Mouse (Mus musculus) mouse embryonic stem cell (cell line): ENCODE measurements around the gene Smyd3.
"Not testable (repeated sequence)": the region's sequence is repeated elsewhere in the genome, so short reads cannot be mapped to it uniquely, and the experiment has no call there.

ENCODE experiments used
- in situ Hi-C, 2 experiments: fragments of 300-500 bp; cut with MboI; formaldehyde crosslinking; loops; 1 replicate in 1 of 2; 3 replicates in 1 of 2; pipeline ENCODE4 v1.14.3; 2019 to 2020; ENCODE audit warnings: low sequenced_read_pairs in 2 of 2, low pct_unique_long_range_greater_than_20kb in 1 of 2, mixed read lengths in 1 of 2; ENCODE audit not compliant: unreplicated experiment in 1 of 2

Smyd3 gene

DNA sequence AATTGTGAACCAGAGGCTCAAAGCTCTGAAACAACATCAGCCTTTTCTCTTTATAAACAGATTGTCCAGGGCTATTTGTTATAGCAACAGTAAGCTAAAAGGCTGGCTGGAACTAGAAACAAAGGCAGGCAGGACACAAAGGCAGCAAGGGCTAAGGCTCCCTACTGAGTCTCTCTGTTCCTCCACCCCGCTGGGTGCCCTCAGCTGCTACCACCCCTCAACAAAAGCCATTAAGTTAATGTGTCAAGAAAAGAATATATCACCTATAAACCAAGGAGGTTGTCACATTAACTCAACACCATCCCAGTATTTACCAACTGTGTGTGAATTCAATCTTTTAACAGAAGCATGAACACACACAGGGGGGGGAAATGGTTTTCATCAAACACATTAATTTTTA is 176.3 kb downstream of the Smyd3 start:
- in situ Hi-C loops = no loop called here

DNA sequence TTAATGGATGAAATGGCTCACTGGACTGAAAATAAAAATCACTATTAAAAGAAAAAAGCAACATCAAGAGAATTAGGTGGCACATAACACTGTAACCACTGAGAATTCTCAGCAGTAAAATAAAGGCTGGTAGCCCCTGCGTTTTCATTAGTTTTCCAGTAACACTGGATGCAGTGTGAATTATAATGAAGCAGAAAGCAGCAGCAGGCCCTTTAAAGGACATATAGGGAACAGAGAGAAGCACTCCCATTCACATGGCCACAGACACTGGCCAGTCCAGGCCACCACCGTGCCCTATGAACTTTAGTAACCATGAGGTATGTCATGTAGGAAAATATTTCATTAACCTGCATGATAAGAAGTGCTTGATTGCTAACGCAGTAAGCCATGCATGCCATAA is 178.8 kb downstream of the Smyd3 start:
- in situ Hi-C loops = no loop called here

DNA sequence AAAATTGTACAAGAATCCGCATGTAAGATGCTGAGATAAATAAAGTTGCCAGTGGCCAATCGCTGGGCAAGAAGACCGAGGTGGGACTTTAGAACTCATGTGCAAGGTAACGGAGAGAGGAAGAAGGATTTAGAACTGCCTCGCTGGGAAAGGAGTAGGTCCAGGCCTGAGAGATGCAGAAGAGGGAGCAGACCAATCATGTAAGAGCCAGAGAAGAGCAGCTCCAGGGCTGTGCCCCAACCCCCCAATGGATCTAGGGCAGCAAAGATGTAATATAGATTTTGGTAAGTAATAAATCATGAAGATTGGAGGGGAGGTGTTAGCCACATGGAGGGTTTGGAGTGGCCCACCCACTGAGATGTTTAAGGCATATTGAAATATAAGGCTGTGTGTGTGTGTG is 180.3 kb downstream of the Smyd3 start:
- in situ Hi-C loops = no loop called here

DNA sequence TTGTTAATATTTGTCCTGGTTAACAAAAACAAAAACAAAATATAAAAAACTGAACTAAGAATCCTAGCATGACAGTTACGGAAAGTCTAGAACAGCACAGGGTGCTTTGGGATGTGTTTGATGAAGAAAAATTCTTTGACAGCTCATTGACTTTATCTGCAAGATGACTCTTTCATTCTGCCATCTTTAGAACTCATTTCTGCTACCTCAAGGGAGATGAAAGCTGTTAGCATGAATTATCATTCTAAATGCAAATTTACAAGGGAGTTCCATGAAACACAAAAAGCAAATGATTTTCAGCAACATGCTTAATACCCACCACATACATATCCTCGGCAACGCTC is 190.9 kb downstream of the Smyd3 start:
- in situ Hi-C loops = no loop called here

DNA sequence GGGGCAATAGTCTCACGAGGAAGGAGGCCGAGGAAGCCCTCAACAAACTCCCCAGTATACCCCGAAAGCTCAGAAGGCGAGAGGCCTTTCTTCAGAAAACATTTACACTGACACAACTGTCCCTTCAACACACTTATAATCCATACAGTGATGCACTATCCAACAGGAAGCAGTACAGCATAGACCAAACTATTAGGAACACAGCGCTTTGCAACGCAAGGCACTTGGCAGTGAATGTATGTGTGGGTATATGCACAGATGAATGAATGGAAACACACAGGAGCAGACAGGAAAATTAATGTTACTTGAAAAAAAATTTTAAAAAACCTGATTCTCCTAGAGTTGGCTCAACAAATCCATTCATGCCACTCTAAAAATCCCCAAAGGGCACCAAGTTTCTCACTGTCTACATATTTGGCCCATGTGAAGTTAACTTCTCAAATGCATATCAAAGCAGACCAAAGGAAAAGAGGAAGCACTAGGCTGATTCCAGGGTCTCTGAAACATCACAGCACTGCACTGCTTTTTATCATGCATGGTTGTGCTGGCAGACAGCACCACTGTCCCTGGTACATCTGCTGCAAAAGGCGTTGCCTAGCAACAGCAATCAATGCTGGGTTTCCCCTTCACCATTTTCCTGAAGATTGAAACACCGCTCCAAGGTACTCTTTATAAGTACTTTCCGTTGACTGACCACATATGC is 191.4 kb downstream of the Smyd3 start:
- in situ Hi-C loops = no loop called here

DNA sequence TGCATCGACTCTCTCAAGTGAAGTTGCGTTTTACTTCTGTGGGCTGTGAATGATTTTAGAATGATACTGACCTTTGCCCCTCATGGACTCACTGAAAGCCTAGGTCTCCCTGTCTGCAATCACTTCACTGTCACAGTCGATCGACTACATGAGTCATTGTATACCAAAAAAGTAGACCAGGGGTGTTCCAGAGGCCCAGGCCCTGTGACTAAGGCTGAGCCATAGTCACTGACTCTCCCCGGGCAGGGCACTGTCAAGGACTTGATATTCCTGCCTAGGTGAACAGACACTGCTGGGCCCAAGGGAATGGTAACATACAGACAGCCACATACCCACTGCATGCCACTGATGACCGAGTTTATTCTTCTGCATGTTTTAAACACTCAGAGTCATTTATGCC is 193.6 kb downstream of the Smyd3 start:
- in situ Hi-C loops = no loop called here

DNA sequence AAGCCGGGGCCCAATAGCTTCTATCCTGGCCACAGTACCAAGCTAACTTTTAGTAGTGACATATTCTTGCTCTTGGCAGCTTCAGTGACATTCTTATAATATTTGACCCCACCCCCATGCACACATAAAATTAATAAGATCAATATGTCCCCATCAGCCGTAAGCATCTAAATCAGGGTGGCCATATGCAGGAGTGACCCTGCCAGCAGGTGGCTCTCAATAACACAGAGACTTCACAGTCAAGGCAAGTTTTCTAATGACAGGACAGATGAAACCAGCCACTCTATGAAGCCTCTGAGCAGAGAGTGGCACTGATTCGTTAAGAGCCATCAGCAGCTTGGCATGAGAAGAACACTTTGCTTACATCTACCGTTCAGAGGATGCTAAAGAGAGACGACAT is 204.2 kb downstream of the Smyd3 start:
- in situ Hi-C loops = no loop called here

DNA sequence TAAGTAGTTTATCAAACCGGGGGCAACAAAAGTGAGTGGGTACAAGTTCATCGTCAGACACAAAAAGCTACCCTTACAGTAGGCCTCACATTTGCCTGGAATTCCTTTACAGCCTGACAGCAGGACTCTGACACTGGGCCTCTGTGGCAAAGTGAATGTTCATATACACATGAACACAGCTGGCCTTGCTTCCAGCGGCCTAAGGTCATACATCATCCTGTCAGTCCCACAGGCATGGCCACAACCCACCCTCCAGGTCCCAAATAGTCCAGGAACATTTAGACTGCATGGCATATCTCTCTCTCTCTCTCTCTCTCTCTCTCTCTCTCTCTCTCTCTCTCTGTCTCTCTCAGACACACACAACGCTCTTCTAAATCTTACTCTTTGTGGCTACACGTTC is 208.4 kb downstream of the Smyd3 start:
- in situ Hi-C loops = no loop called here

DNA sequence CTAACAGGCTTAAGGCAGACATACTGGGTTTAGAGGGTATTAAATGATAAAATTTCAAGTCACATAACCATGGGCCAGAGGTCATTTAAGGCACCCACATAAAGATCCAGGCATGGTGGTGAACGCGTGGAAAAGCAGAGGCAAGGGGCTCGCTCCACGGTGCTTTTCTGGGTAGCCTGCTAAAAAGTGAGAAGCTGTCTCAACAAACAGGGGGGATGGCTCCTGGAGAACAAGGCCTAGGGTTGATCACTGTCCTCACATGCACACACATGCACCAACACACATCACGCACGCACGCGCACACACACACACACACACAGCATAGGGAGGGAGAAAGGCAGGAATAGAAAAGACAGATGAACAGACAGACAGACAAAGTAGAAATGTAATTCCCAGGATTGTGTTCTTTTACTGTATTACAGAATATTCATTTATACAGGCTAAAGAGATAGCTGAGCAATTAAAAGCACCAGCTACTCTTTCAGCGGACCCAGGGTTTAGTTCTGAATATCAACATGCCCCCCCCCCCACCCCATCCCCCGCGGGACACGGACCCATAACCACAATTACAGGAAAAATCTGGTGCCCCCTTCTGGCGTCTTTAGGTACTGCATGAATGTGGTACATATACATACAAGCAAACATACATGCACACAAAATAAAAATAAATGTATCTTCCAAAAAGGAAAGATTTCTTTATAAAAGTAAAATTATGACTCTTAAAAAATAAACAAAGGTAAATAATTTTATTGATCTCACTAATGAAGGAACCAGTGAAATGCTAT is 215.2 kb downstream of the Smyd3 start:
- in situ Hi-C loops = no loop called here

DNA sequence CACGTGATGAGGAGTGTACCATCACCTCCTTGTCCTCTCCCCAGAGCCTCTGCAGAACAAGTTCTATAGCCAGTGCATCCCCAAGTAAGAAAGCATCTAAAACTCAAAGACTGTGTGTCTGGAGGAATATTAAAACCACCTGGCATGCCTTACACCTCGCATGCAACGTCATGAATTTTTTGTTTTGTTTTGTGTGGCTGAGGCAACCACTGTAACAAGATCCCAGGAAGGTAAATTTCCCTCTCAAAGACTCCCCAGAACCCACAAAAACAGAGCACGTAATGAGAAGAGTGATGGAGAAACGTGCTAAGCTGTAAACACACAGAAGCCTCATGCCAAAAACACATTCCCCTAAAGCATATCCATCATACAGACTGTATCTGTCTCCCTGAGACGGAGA is 222.2 kb downstream of the Smyd3 start:
- in situ Hi-C loops = no loop called here

DNA sequence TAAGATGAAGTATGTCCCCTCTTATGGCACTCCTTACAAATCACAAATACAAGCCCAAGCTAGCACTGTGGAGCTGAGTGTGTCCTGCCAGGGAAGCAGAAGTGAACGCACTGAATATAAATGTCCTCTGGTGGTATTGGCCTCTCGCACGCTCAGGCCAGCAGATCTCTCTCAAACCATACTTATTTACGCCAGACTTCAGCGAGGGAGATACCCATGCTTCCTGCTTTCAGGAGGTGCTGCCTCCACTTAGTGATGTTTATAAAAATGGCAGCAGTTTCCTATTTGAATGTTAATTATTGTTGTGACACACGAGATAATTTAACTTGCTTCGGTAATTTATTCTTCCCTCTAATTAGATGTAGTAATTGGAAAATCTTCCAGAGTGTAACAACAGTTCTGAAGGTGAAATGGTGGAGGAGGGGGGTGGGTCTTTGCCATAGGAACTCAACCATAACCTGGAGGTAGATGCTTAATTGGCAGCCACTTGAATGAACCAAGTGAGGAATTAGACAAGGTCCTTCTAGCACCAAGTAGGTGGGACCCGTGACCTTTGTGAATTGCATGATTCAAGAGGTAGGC is 224.0 kb downstream of the Smyd3 start:
- in situ Hi-C loops = no loop called here

DNA sequence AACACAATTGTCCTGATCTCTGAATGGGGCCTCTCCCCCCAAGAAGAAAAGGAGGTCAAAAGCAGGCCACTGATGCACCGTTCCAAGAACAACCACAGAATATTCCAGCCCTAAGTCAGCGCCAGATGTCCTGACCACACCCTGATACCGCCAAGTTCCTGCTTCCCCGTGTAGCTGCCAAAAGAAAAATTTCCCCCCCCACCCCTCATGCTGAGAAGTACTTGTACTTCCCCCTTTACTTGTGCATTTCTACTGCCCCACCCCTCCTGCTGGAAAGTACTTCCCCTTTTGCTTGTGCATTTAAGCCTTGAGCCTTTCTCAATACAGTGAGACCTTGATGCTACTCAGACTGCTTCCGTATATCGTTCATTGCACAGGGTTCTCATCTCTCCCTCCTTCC is 227.7 kb downstream of the Smyd3 start:
- in situ Hi-C loops = not testable (repeated sequence)

DNA sequence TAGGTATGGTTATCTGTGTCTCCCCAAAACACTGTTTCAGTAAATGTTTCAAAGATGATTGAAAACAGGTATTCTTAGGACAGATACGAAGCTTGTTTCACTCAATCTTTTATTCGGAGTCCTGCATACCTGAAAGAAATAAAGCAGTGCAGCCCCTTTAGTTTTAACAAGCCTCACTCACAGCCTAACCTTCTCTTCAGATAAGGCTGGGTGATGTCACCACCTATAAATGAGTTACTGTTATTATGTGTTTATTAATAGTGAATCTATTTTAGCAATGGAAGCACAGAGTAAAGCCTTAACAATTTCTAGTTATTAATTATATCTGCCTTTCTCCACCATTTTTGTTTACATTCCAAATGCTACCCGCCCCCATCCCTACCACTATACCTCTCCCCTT is 228.1 kb downstream of the Smyd3 start:
- in situ Hi-C loops = no loop called here

DNA sequence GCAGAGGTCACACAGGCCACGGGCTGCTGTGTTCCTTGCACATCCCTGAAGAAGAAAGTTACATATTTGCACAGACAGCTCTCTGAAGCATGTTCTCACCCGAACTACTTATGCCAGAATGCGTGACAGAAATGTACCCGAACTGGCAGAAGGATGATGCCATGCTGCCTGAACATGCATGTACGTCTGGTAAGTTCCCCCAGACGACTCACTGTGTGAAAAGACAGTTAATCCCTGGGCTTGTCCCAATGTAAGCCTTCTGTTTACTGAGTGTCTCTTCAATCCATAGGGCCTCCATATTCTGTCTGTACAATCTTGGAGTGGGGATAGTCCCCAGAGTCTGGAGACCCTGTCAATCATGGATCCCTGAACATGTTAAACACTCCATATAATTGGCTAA is 231.1 kb downstream of the Smyd3 start:
- in situ Hi-C loops = no loop called here

DNA sequence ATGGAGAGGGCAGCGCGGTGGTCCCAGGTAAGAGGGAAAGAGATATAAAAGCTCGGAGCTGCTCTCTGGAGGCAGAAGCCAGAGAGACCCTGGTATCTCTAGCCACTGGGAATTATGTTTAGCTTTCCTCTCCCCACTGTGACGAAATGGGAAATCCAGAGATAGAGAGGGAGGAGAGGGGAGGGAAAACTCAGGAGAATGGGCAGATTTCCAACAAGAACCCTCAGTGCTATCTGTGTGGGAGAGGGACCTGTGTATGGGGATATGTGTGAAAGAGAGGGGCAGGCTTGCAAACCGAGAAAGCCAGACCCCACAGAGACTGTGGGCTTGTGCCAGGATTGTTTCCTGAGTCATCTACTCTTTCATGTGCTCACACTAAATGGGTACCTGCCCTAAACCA is 235.0 kb downstream of the Smyd3 start:
- in situ Hi-C loops = no loop called here

DNA sequence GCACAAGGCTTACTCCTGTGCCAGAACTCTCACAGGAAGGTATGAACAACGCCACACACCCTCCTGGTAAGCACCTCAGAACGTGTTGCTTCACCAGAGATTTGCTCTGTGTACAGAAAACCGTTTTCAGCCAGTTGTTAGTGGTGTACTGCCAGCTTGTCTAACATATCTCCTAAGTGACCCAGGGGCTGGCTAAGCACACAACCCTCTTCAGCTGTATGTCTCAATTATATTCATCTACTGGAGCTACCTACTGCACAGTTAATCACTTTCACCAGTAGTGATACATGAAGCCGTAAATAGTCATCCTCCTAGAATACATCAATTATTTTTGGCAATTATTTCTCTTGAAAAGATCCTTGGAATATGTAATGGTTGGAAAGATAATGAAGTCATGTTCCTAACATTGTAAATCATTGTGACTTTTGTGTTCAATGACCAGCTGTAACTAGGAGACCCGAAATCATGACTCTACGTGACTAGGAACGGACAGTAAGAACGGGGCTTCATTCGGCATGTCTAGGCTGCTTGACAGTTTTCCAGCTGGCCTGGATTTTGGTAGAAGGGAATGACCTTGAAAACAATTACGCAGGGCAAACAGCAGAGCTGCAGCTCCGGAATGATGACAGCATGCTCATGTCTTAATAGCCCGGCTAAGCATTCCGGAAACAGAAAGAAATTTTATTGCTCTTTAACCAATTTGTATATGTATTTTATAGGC is 236.3 kb downstream of the Smyd3 start:
- in situ Hi-C loops = no loop called here

DNA sequence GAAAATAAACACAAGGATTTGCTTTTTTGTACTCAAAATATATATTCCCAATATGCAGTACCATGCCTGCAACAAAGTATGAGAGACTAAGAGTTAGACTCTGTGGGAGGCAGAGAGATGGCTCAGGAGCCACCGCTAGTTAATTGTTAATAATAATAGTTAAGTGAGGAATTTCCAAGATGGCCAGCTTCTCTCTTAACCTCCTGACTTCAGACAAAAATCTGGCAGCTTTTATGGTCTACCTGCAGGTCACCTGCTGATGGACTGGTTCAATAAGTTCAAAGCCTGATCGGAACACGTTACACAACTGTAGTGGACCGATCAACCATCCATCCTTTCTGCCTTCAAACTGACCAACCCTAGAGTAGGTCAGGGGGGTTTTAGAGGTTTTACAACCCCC is 238.7 kb downstream of the Smyd3 start:
- in situ Hi-C loops = no loop called here

DNA sequence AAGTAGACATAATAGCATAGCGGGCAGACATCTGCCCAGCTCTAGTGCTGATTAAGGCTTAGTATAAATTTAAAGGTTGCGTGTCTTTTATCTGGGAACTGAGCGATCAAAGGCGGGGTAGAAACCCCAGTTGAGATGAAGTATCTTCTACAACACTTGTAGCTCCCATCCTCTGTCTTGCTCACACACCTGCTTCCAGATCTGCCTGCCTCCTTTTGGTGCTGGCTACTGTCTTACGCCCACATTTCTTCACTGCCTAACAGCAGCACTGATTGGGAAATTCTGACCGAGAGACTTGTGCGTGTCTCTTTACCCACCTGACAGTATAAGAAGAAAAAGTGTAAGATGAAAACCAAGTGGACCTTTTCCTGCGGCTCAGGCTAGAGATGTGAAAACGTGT is 240.5 kb downstream of the Smyd3 start:
- in situ Hi-C loops = no loop called here

DNA sequence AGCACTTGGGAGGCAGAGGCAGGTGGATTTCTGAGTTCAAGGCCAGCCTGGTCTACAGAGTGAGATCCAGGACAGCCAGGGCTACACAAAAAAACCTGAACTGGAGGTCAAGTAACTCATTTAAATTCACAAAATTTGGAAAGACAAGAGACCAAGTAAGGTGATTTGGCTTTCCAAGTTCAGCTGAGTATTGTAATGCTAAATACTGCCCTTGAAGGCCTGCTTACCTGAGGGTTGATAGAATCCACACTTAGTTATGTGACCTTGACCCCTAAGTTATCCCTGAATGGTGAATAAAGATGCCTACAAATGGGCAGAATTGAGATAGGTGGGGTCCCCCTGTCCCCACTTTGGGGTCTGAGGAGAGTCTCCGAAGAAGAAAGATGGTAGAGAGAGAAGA is 241.0 kb downstream of the Smyd3 start:
- in situ Hi-C loops = no loop called here
